Mouse (Mus musculus): ENCODE results near the gene Iqcf1. TPM values are rescaled to one million over a fixed set of nuclear protein-coding genes. Genes with fewer than 3 reads are reported as not detected.

The Iqcf1 gene
- polyA plus RNA-seq, 1 experiment from 2014 or later, result not detected

Other genes starting within 250 kb of the Iqcf1 start
- gene Poc1a, start 218.9 kb upstream of the Iqcf1 start, polyA plus RNA-seq (2015; fragmentation: Nextera tagmentation; extraction: Ambion mirVana), result 8.0 and 8.4 TPM in 2 replicates
- 12.3 and 13.1 TPM in 2 replicates for gene Dusp7, start 131.3 kb upstream of the Iqcf1 start, polyA plus RNA-seq (2015; fragmentation: Nextera tagmentation; extraction: Ambion mirVana)
- gene Rpl29, start 70.5 kb upstream of the Iqcf1 start, polyA plus RNA-seq (2015; fragmentation: Nextera tagmentation; extraction: Ambion mirVana), result 576 and 729 TPM in 2 replicates
- 27.9 and 31.0 TPM in 2 replicates for gene Acy1, start 61.6 kb upstream of the Iqcf1 start, polyA plus RNA-seq (2015; fragmentation: Nextera tagmentation; extraction: Ambion mirVana)
- 5.9 and 6.9 TPM in 2 replicates for gene Abhd14b, start 52.5 kb upstream of the Iqcf1 start, polyA plus RNA-seq (2015; fragmentation: Nextera tagmentation; extraction: Ambion mirVana)
- gene Abhd14a, start 52.3 kb upstream of the Iqcf1 start, polyA plus RNA-seq (2015; fragmentation: Nextera tagmentation; extraction: Ambion mirVana), result 49.7 and 57.4 TPM in 2 replicates
- gene Pcbp4, start 46.7 kb upstream of the Iqcf1 start, polyA plus RNA-seq (2015; fragmentation: Nextera tagmentation; extraction: Ambion mirVana), result 257 and 262 TPM in 2 replicates
- gene Gpr62, start 34.0 kb upstream of the Iqcf1 start, polyA plus RNA-seq (2015; fragmentation: Nextera tagmentation; extraction: Ambion mirVana), result 0.73 and 0.92 TPM in 2 replicates
- 42.3 and 43.7 TPM in 2 replicates for gene Rrp9, start 24.0 kb upstream of the Iqcf1 start, polyA plus RNA-seq (2015; fragmentation: Nextera tagmentation; extraction: Ambion mirVana)
- 1.3 TPM in 2 replicates for gene Parp3, start 23.0 kb upstream of the Iqcf1 start, polyA plus RNA-seq (2015; fragmentation: Nextera tagmentation; extraction: Ambion mirVana)
- not detected in 2 replicates for gene Iqcf5, start 14.6 kb downstream of the Iqcf1 start, polyA plus RNA-seq (2015; fragmentation: Nextera tagmentation; extraction: Ambion mirVana)
- not detected in 2 replicates for gene Iqcf3, start 61.7 kb downstream of the Iqcf1 start, polyA plus RNA-seq (2015; fragmentation: Nextera tagmentation; extraction: Ambion mirVana)
- gene Iqcf4, start 71.0 kb downstream of the Iqcf1 start, polyA plus RNA-seq (2015; fragmentation: Nextera tagmentation; extraction: Ambion mirVana), result not detected in 2 replicates
- not detected in 2 replicates for gene Iqcf6, start 126.6 kb downstream of the Iqcf1 start, polyA plus RNA-seq (2015; fragmentation: Nextera tagmentation; extraction: Ambion mirVana)
- gene Grm2, start 156.1 kb downstream of the Iqcf1 start, polyA plus RNA-seq (2015; fragmentation: Nextera tagmentation; extraction: Ambion mirVana), result 3.5 and 4.2 TPM in 2 replicates
- gene Tex264, start 186.0 kb downstream of the Iqcf1 start, polyA plus RNA-seq (2015; fragmentation: Nextera tagmentation; extraction: Ambion mirVana), result 52.6 and 57.4 TPM in 2 replicates